Mouse (Mus musculus) bone marrow macrophage, adult 2 months (primary cell): ENCODE results near the gene Hsf5.

Source experiments
- CTCF ChIP-seq: IDR thresholded peaks from 2 replicates; pipeline ENCODE4 v1.5.1; 2012; ENCODE audit warnings: low read depth, mild to moderate bottlenecking, low read length, moderate library complexity
- POLR2A ChIP-seq: IDR thresholded peaks from 2 replicates; pipeline ENCODE4 v1.6.1; 2012; ENCODE audit warnings: mild to moderate bottlenecking, low read depth, low read length, borderline replicate concordance

- TF ChIP-seq CTCF (no peak), POLR2A (no peak)
These were observed 34.8 kb upstream of the Hsf5 start for GRCm38 (mm10) chr11:87581933-87582710.
